Mouse (Mus musculus): ENCODE data around the gene Aasdhppt.

GRCm38 (mm10) chr9:4315746-4316145 is 6.5 kb upstream of the Aasdhppt start:
- TF ChIP-seq CTCF (IDR thresholded peaks at IDR 0.05; ENCODE audit: extremely low read depth, insufficient read depth, low read length) (no peak), POLR2A (IDR thresholded peaks at IDR 0.05; ENCODE audit: extremely low read depth, insufficient read depth, low read length) (no peak)
